Mouse (Mus musculus) heart, postnatal 0 days (tissue): ENCODE data around the gene Dpy19l3.

ENCODE experiments used
- CTCF ChIP-seq: IDR thresholded peaks from 2 replicates; pipeline ENCODE4 v1.5.1; 2016; ENCODE audit warnings: antibody characterized with exemption, control low read depth, low read depth
- EP300 ChIP-seq: IDR thresholded peaks from 2 replicates; pipeline ENCODE4 v1.6.1; 2016; ENCODE audit warnings: antibody characterized with exemption, low read depth

DNA sequence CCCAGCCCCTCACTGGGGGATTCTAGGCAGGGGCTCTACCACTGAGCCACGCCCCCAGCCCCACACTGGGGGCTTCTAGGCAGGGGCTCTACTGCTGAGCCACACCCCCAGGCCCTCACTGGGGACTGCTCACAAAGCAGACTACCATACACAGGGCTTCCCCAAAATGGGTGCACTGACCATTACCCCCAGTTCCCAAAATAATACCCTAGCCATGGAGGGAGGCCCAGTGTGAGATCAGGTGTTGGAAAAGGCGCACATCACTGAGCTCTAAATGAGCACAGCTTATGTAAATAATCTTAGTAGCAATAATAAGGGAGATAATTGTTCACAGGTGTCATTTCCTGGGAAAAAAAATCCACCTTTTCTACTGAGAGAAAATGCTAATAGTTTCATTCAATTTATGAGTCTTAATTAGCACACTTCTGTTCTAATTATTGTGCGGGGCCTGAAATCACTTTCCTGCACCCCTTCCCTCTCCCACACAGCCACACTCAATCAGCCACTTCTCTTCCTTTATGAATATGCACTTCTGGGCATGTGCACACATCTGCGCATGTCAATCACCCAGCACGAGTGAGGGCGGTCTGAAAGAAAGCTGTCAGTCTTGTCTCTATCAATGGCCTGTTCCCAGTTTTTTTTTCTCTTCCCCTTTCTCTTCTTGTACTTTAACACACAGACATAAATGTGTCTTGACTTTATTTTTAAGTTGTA lies 70.7 kb downstream of the Dpy19l3 start:
- TF ChIP-seq CTCF: no peak
- TF ChIP-seq EP300: no peak
